Mouse (Mus musculus): Measurements from ENCODE around the gene Ric8b.

- no peak for TF ChIP-seq CTCF (IDR thresholded peaks at IDR 0.05; ENCODE audit: borderline replicate concordance, extremely low read depth, insufficient read depth, insufficient read length)
- no peak for TF ChIP-seq POLR2A (IDR thresholded peaks at IDR 0.05; ENCODE audit: borderline replicate concordance, extremely low read depth, insufficient read depth, insufficient read length, poor library complexity, severe bottlenecking)
Measured at GRCm38 (mm10) chr10:85048008-85048407, 130.6 kb downstream of the Ric8b start.

Data from brain, embryonic 14.5 days (tissue).